Mouse (Mus musculus) brain, embryonic 14.5 days (tissue): ENCODE results near the gene Hyal2.

Experiments used
- CTCF ChIP-seq: fragments of 200-500 bp; IDR thresholded peaks from 2 replicates; pipeline ENCODE4 v1.5.1; 2012; ENCODE audit warnings: inconsistent platforms, mild to moderate bottlenecking, moderate library complexity, borderline replicate concordance; ENCODE audit not compliant: insufficient read depth, insufficient read length; ENCODE audit errors: extremely low read depth
- POLR2A ChIP-seq: fragments of 200-500 bp; IDR thresholded peaks from 2 replicates; pipeline ENCODE4 v1.6.1; 2012; ENCODE audit warnings: mild to moderate bottlenecking, inconsistent platforms, borderline replicate concordance; ENCODE audit not compliant: poor library complexity, insufficient read depth, insufficient read length, severe bottlenecking; ENCODE audit errors: extremely low read depth

GRCm38 (mm10) chr9:107544196-107544700 is 23.5 kb upstream of the Hyal2 start:
- TF ChIP-seq CTCF (no peak), POLR2A (no peak)
